Mouse (Mus musculus) stomach, embryonic 16.5 days (tissue): ENCODE results near the gene Olfr91. TPM values are rescaled to one million over a fixed set of nuclear protein-coding genes. Genes with fewer than 3 reads are reported as not detected.
"Not testable (repeated sequence)": the region's sequence is repeated elsewhere in the genome, so short reads cannot be mapped to it uniquely, and the experiment has no call there.

Source experiments
- ATAC-seq: fragments of 200-750 bp; cut with Nextera tagmentation; 2 replicates; pipeline ENCODE4 v1.8.0; 2017; ENCODE audit warnings: moderate number of reproducible peaks, moderate TSS enrichment; ENCODE audit not compliant: insufficient read depth, low FRiP score
- H3K27ac ChIP-seq: fragments of 300-500 bp; sonication (generic); 2 replicates; pipeline ENCODE4 v1.5.1; 2014; ENCODE audit warnings: low read length
- H3K27me3 ChIP-seq: fragments of 300-500 bp; sonication (generic); 2 replicates; pipeline ENCODE4 v1.6.1; 2014; ENCODE audit warnings: low read length, control low read depth, mixed read lengths; ENCODE audit not compliant: control insufficient read depth, insufficient read depth
- H3K36me3 ChIP-seq: fragments of 300-500 bp; sonication (generic); 2 replicates; pipeline ENCODE4 v1.6.1; 2014; ENCODE audit warnings: low read length; ENCODE audit not compliant: control insufficient read depth, insufficient read depth
- H3K4me1 ChIP-seq: fragments of 300-500 bp; sonication (generic); 2 replicates; pipeline ENCODE4 v1.6.1; 2014; ENCODE audit warnings: low read length, control low read depth, mixed read lengths; ENCODE audit not compliant: control insufficient read depth, insufficient read depth
- H3K4me2 ChIP-seq: fragments of 300-500 bp; sonication (generic); 2 replicates; pipeline ENCODE4 v1.6.1; 2014; ENCODE audit warnings: low read depth, low read length, mixed read lengths
- H3K4me3 ChIP-seq: fragments of 300-500 bp; sonication (generic); replicated peaks from 2 replicates; pipeline ENCODE4 v1.5.1; 2014; ENCODE audit warnings: mild to moderate bottlenecking, low read length
- H3K9ac ChIP-seq: fragments of 300-500 bp; sonication (generic); 2 replicates; pipeline ENCODE4 v1.6.1; 2014; ENCODE audit warnings: low read length
- H3K9me3 ChIP-seq: fragments of 300-500 bp; sonication (generic); replicated peaks from 2 replicates; pipeline ENCODE4 v1.6.1; 2016; ENCODE audit warnings: low read length, control low read depth; ENCODE audit not compliant: control insufficient read depth
- WGBS: fragments of 180-500 bp; shearing (Covaris S2); extraction: QIAGEN DNeasy Blood & Tissue Kit; methylation state at CpG from one replicate; pipeline ENCODE4 v1.1.7; 2014; 5-methylcytosine and 5-hydroxymethylcytosine counted together
- polyA plus RNA-seq: library from polyadenylated mRNA; unstranded; fragments of >200 nt; fragmentation: Nextera tagmentation; extraction: Ambion mirVana; gene quantifications from 2 replicates; pipeline ENCODE4 v1.2.1, GENCODE M21; 2015

The Olfr91 gene
- polyA plus RNA-seq = not detected in 2 replicates

GRCm38 (mm10) chr17:37098178-37098577 is at the start of gene Olfr91:
Olfr91 (minus strand) TSS chr17:37098278.
- Histone ChIP-seq H3K9ac (no peak within 1 kb of the TSS), H3K27ac (no peak within 1 kb of the TSS), H3K4me2 (no peak within 1 kb of the TSS), H3K27me3 (no peaks in the 10 kb centered on the region), H3K4me1 (no peaks in the 10 kb centered on the region), H3K4me3 (no peak within 1 kb of the TSS), H3K9me3 (no peaks in the 10 kb centered on the region), H3K36me3 (no peaks in the 10 kb centered on the region)
- ATAC-seq = no peak
- WGBS = 88% methylated on average over 1 of the region's 1 CpGs

- not testable (repeated sequence) for H3K36me3 ChIP-seq, H3K4me3 ChIP-seq, H3K27ac ChIP-seq, H3K4me1 ChIP-seq, H3K9me3 ChIP-seq, ATAC-seq, H3K4me2 ChIP-seq, H3K27me3 ChIP-seq, H3K9ac ChIP-seq
- 70% methylated on average over 4 of the region's 4 CpGs for WGBS
Observed at GRCm38 (mm10) chr17:37131366-37131765, 33.3 kb upstream of the Olfr91 start.

- 83% methylated on average over 2 of the region's 2 CpGs for WGBS
- H3K4me1 ChIP-seq = no peaks in the 10 kb centered on the region
- H3K9ac ChIP-seq = no peak within 1 kb of the TSS
- H3K27me3 ChIP-seq = no peaks in the 10 kb centered on the region
- no peak within 1 kb of the TSS for H3K4me2 ChIP-seq
- no peak within 1 kb of the TSS for H3K4me3 ChIP-seq
- no peaks in the 10 kb centered on the region for H3K36me3 ChIP-seq
- H3K9me3 ChIP-seq = no peaks in the 10 kb centered on the region
- no peak for ATAC-seq
- H3K27ac ChIP-seq = no peak within 1 kb of the TSS
Observed at GRCm38 (mm10) chr17:37119988-37120387, 21.9 kb upstream of the Olfr91 start, which contains the start of gene Olfr92. Olfr92 (minus strand) TSS chr17:37120088.

- 81% methylated on average over 5 of the region's 5 CpGs for WGBS
- no peak overlapping the region for H3K4me2 ChIP-seq
- H3K27ac ChIP-seq = no peak overlapping the region
- H3K4me3 ChIP-seq = no peak overlapping the region
- H3K4me1 ChIP-seq = no peaks in the 10 kb centered on the region
- no peaks in the 10 kb centered on the region for H3K9me3 ChIP-seq
- H3K9ac ChIP-seq = no peak overlapping the region
- no peaks in the 10 kb centered on the region for H3K36me3 ChIP-seq
- no peaks in the 10 kb centered on the region for H3K27me3 ChIP-seq
- ATAC-seq = no peak
Observed at GRCm38 (mm10) chr17:37093289-37093688, 4.8 kb downstream of the Olfr91 start.

GRCm38 (mm10) chr17:37092198-37092597 is 5.9 kb downstream of the Olfr91 start:
- Histone ChIP-seq H3K27me3 (no peaks in the 10 kb centered on the region), H3K27ac (no peak overlapping the region), H3K9me3 (no peaks in the 10 kb centered on the region), H3K36me3 (no peaks in the 10 kb centered on the region), H3K4me3 (no peak overlapping the region), H3K9ac (no peak overlapping the region), H3K4me2 (no peak overlapping the region), H3K4me1 (no peaks in the 10 kb centered on the region)
- ATAC-seq = no peak
- 58% methylated on average over 1 of the region's 1 CpGs for WGBS

- Histone ChIP-seq H3K36me3 (no peaks in the 10 kb centered on the region), H3K9ac (no peak within 1 kb of the TSS), H3K4me1 (no peaks in the 10 kb centered on the region), H3K4me3 (no peak within 1 kb of the TSS), H3K4me2 (no peak within 1 kb of the TSS), H3K27ac (no peak within 1 kb of the TSS), H3K9me3 (no peaks in the 10 kb centered on the region), H3K27me3 (no peaks in the 10 kb centered on the region)
- ATAC-seq = no peak
Observed at GRCm38 (mm10) chr17:37088399-37088798, 9.7 kb downstream of the Olfr91 start, which contains the start of gene Olfr90. Olfr90 (minus strand) TSS chr17:37088499.

- no peaks in the 10 kb centered on the region for H3K9me3 ChIP-seq
- no peaks in the 10 kb centered on the region for H3K4me1 ChIP-seq
- H3K9ac ChIP-seq = no peak overlapping the region
- H3K27ac ChIP-seq = no peak overlapping the region
- 63% methylated on average over 10 of the region's 10 CpGs for WGBS
- H3K36me3 ChIP-seq = no peaks in the 10 kb centered on the region
- H3K4me2 ChIP-seq = no peak overlapping the region
- no peak overlapping the region for H3K4me3 ChIP-seq
- ATAC-seq = no peak
- H3K27me3 ChIP-seq = no peaks in the 10 kb centered on the region
Observed at GRCm38 (mm10) chr17:37085545-37085944, 12.5 kb downstream of the Olfr91 start.

GRCm38 (mm10) chr17:37084632-37085031 is 13.4 kb downstream of the Olfr91 start:
- no peak overlapping the region for H3K4me3 ChIP-seq
- H3K27me3 ChIP-seq = no peaks in the 10 kb centered on the region
- H3K9me3 ChIP-seq = no peaks in the 10 kb centered on the region
- H3K4me1 ChIP-seq = peaks cover 2% of the 10 kb centered on the region; the same call in 1 of the 2 replicates
- no peak overlapping the region for H3K4me2 ChIP-seq
- no peak overlapping the region for H3K27ac ChIP-seq
- 66% methylated on average over 5 of the region's 5 CpGs for WGBS
- H3K9ac ChIP-seq = no peak overlapping the region
- H3K36me3 ChIP-seq = no peaks in the 10 kb centered on the region
- ATAC-seq = no peak

- H3K27me3 ChIP-seq = no peaks in the 10 kb centered on the region
- WGBS = 5% methylated on average over 8 of the region's 8 CpGs
- ATAC-seq = peak; percentile 48; the same call in 1 of the 2 replicates
- 0 out of 2 replicates have a peak overlapping the region, but pooled peaks have one; percentile 3 for H3K4me2 ChIP-seq
- H3K9me3 ChIP-seq = no peaks in the 10 kb centered on the region
- no peak overlapping the region for H3K9ac ChIP-seq
- no peak overlapping the region for H3K4me3 ChIP-seq
- peaks cover 2% of the 10 kb centered on the region; the same call in 1 of the 2 replicates for H3K4me1 ChIP-seq
- H3K27ac ChIP-seq = no peak overlapping the region
- no peaks in the 10 kb centered on the region for H3K36me3 ChIP-seq
Observed at GRCm38 (mm10) chr17:37083327-37083726, 14.8 kb downstream of the Olfr91 start.
